Mouse (Mus musculus) neural tube, embryonic 14.5 days (tissue): ENCODE measurements around the gene Acly. TPM values are rescaled to one million over a fixed set of nuclear protein-coding genes. Genes with fewer than 3 reads are reported as not detected.

ENCODE experiments used
- ATAC-seq: fragments of 200-750 bp; cut with Nextera tagmentation; 2 replicates; pipeline ENCODE4 v1.8.0; 2017; ENCODE audit warnings: low read depth, mild to moderate bottlenecking, moderate TSS enrichment, moderate library complexity
- H3K27ac ChIP-seq: fragments of 300-500 bp; sonication (generic); 2 replicates; pipeline ENCODE4 v1.5.1; 2014; ENCODE audit warnings: low read depth, mild to moderate bottlenecking, control low read depth, low read length, moderate library complexity, mixed read lengths
- H3K27me3 ChIP-seq: fragments of 300-500 bp; sonication (generic); 2 replicates; pipeline ENCODE4 v1.6.1; 2014; ENCODE audit warnings: low read length; ENCODE audit not compliant: control insufficient read depth, insufficient read depth
- H3K36me3 ChIP-seq: fragments of 300-500 bp; sonication (generic); 2 replicates; pipeline ENCODE4 v1.6.1; 2014; ENCODE audit warnings: low read length, mixed read lengths; ENCODE audit not compliant: control insufficient read depth, insufficient read depth
- H3K4me1 ChIP-seq: fragments of 300-500 bp; sonication (generic); 2 replicates; pipeline ENCODE4 v1.6.1; 2014; ENCODE audit warnings: low read length; ENCODE audit not compliant: control insufficient read depth, insufficient read depth
- H3K4me2 ChIP-seq: fragments of 300-500 bp; sonication (generic); 2 replicates; pipeline ENCODE4 v1.6.1; 2014; ENCODE audit warnings: mild to moderate bottlenecking, low read depth, low read length, control low read depth
- H3K4me3 ChIP-seq: fragments of 300-500 bp; sonication (generic); 2 replicates; pipeline ENCODE4 v1.5.1; 2014; ENCODE audit warnings: low read depth, low read length, control low read depth, mixed read lengths
- H3K9ac ChIP-seq: fragments of 300-500 bp; sonication (generic); replicated peaks from 2 replicates; pipeline ENCODE4 v1.6.1; 2014; ENCODE audit warnings: low read depth, mild to moderate bottlenecking, control low read depth, low read length, mixed read lengths
- H3K9me3 ChIP-seq: fragments of 300-500 bp; sonication (generic); 2 replicates; pipeline ENCODE4 v1.6.1; 2016; ENCODE audit warnings: low read length; ENCODE audit not compliant: control insufficient read depth
- WGBS: fragments of 180-500 bp; shearing (Covaris S2); extraction: QIAGEN DNeasy Blood & Tissue Kit; methylation state at CpG from one replicate; pipeline ENCODE4 v1.1.7; 2014; 5-methylcytosine and 5-hydroxymethylcytosine counted together
- polyA plus RNA-seq: library from polyadenylated mRNA; unstranded; fragments of >200 nt; fragmentation: Nextera tagmentation; extraction: Ambion mirVana; gene quantifications from 2 replicates; pipeline ENCODE4 v1.2.1, GENCODE M21; 2014

Acly gene
- polyA plus RNA-seq, 1 experiment from 2014 or later = 191 TPM

DNA sequence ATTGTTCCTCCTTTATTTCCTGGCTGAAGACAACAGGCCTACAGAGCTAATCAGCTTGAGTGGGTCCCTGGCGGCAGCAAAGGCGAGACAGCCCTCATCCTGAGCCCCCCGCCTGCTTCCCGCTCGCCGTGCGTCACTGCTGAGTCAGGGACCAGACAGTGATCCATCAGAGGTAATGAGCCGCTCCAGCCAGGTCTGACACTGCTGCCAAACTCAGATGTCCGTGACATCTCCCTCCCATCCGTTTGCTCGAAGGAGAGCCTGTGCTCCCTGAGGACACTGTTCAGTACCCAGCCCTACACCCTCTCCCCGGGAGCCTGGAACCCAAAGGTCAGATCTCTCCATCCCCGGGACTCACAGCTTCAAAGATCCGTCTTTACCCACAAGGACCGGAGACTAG lies 7.0 kb downstream of the Acly start:
- 0 out of 2 replicates have a peak overlapping the region, but pooled peaks have one; percentile 22 for H3K27ac ChIP-seq
- H3K4me3 ChIP-seq = no peak overlapping the region
- ATAC-seq = peak; percentile 59; the same call in 1 of the 2 replicates
- H3K36me3 ChIP-seq = peaks cover 56% of the 10 kb centered on the region
- no peak overlapping the region for H3K4me2 ChIP-seq
- H3K9ac ChIP-seq = no peak overlapping the region
- no peaks in the 10 kb centered on the region for H3K9me3 ChIP-seq
- H3K4me1 ChIP-seq = peaks cover 19% of the 10 kb centered on the region
- H3K27me3 ChIP-seq = no peaks in the 10 kb centered on the region
- WGBS = 63% methylated on average over 15 of the region's 15 CpGs

DNA sequence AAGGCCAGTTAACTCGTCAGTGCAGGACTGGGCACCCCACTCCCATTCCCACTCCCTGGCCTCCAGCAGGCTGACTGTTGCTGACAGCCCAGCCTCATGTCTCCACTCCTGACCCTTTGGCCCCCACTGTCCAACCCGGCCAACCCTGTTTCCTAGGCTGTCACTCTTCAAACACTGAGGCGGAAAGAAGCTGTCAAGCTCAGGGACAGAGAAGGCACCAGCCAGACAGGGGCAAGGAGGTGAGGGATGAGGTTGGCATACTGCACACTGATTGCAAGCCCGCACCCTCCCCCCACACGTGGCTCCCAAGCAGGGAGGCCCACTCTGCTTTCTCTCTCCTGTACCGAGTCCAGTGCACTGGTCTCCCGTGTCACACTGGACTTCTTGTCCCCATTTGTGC lies 8.6 kb downstream of the Acly start:
- ATAC-seq = no peak
- Histone ChIP-seq H3K9me3 (no peaks in the 10 kb centered on the region), H3K4me1 (peaks cover 3% of the 10 kb centered on the region; the same call in 1 of the 2 replicates), H3K27me3 (no peaks in the 10 kb centered on the region), H3K4me3 (no peak overlapping the region), H3K36me3 (peaks cover 72% of the 10 kb centered on the region), H3K27ac (no peak overlapping the region), H3K4me2 (no peak overlapping the region), H3K9ac (no peak overlapping the region)
- WGBS = 80% methylated on average over 7 of the region's 7 CpGs

DNA sequence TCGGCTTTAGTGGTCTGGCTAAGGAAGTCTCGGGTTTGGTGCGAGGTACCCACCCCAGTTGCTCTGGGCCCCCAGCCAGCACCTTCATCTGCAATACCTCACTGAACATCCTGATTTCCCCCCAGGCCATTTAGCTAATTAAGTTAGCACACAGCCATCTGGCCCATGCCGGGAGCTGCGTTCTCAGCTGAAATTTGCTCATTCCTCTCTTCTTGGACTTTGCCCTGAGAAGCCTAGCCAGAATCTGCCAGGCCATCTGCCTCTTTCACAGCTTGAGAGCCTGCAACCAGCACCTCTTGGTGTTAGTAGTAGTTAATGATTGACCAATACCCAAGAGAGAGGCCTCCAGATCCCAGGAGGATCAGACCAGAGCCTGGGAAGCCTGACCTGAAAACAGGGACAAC lies 9.6 kb downstream of the Acly start:
- H3K9ac ChIP-seq = no peak overlapping the region
- H3K4me1 ChIP-seq = no peaks in the 10 kb centered on the region; the same call in 1 of the 2 replicates
- 40% methylated on average over 5 of the region's 5 CpGs for WGBS
- H3K36me3 ChIP-seq = peaks cover 78% of the 10 kb centered on the region
- no peaks in the 10 kb centered on the region for H3K9me3 ChIP-seq
- H3K4me3 ChIP-seq = no peak overlapping the region
- H3K27me3 ChIP-seq = no peaks in the 10 kb centered on the region
- H3K27ac ChIP-seq = no peak overlapping the region
- peak; percentile 52; the same call in 1 of the 2 replicates for ATAC-seq
- H3K4me2 ChIP-seq = no peak overlapping the region

DNA sequence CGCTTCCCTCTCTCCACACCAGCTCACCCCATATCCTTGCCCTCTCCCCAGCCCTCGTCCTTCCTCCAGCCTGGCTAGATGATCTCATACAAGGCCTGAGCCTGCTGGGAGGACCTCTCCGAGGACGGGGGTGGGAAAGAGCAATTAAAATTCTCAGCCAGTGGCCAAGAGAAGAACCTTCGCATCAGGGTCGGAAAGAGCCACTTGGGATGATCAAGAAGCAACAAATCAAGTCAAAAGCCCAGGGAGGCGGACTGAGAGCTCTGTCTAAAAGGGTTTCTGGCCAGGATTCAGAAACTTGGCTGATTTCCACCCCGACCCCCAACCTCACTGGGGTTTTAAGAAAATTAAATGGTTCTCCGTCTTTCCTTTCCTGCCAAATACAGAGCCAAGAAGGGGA lies 11.5 kb downstream of the Acly start:
- Histone ChIP-seq H3K4me1 (no peaks in the 10 kb centered on the region; the same call in 1 of the 2 replicates), H3K4me2 (no peak overlapping the region), H3K36me3 (peaks cover 76% of the 10 kb centered on the region), H3K27ac (no peak overlapping the region), H3K27me3 (no peaks in the 10 kb centered on the region), H3K4me3 (no peak overlapping the region), H3K9me3 (no peaks in the 10 kb centered on the region), H3K9ac (no peak overlapping the region)
- WGBS = 41% methylated on average over 9 of the region's 9 CpGs
- ATAC-seq = peak; percentile 13; the same call in 1 of the 2 replicates

DNA sequence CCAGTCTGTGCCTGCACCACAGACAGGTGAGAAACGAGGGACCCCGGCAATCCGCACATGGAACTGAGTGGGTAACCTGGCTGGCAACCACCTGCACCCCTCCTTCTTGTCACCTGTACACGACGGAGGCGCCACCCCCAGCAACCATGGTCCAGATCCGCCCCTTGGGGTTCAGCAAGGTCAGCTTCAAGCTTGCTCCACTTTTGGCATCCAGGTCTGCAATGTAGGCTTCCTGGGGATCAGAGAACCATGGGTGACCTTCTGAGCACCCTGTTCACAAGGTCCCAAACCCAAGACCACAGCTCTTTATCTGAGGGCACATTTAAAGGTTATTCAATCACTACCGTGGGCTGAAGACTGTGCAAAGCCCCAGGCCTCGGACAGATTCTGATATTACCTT lies 12.0 kb downstream of the Acly start:
- ATAC-seq = no peak
- no peak overlapping the region for H3K9ac ChIP-seq
- H3K9me3 ChIP-seq = no peaks in the 10 kb centered on the region
- no peaks in the 10 kb centered on the region; the same call in 1 of the 2 replicates for H3K4me1 ChIP-seq
- H3K36me3 ChIP-seq = peaks cover 76% of the 10 kb centered on the region
- H3K4me2 ChIP-seq = no peak overlapping the region
- no peak overlapping the region for H3K27ac ChIP-seq
- H3K27me3 ChIP-seq = no peaks in the 10 kb centered on the region
- no peak overlapping the region for H3K4me3 ChIP-seq
- 91% methylated on average over 9 of the region's 9 CpGs for WGBS

DNA sequence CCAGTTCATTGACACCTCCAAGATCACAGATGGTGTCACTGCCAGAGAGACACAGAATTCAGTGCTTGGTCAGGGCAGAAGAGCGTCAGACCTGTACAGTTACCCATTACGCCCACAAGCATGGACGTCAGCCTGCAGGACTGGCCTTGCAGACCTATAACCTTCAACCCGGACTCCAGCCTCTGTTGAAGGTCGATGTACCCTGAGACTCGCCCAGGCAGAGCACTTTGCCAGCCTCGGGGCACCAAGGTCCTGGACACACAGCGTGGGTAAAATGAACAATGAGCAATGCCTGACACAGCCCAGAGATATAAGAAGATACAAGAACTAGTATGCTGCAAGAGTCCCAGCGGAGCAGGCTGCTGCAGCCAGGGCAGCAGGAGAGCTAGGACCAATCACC lies 12.7 kb downstream of the Acly start:
- no peak overlapping the region for H3K4me2 ChIP-seq
- no peak overlapping the region for H3K9ac ChIP-seq
- no peaks in the 10 kb centered on the region for H3K9me3 ChIP-seq
- peaks cover 76% of the 10 kb centered on the region for H3K36me3 ChIP-seq
- no peaks in the 10 kb centered on the region; the same call in 1 of the 2 replicates for H3K4me1 ChIP-seq
- WGBS = 94% methylated on average over 9 of the region's 9 CpGs
- no peak overlapping the region for H3K4me3 ChIP-seq
- H3K27me3 ChIP-seq = no peaks in the 10 kb centered on the region
- ATAC-seq = no peak
- no peak overlapping the region for H3K27ac ChIP-seq

DNA sequence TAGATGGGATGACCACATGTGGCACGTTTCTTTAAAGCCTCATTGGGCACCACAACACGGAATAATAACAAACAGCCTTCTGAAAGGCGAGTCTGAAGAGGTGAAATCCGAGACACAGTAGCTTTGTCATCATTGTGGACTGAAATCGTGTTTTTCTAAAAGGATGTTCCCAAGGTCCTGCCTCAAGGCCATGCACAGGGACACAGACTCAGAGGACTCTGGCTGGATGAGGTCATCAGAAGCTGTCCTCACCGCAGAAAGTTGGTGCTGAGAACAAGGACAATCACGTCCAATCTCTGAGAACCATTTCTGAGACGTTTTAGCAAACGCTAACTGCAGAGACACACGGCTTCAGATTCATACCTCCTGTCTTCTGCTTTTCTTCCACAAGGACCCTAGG lies 14.1 kb downstream of the Acly start:
- peaks cover 73% of the 10 kb centered on the region for H3K36me3 ChIP-seq
- no peak overlapping the region for H3K9ac ChIP-seq
- H3K4me3 ChIP-seq = no peak overlapping the region
- H3K27ac ChIP-seq = no peak overlapping the region
- H3K4me2 ChIP-seq = no peak overlapping the region
- no peaks in the 10 kb centered on the region for H3K27me3 ChIP-seq
- no peaks in the 10 kb centered on the region; the same call in 1 of the 2 replicates for H3K4me1 ChIP-seq
- no peaks in the 10 kb centered on the region for H3K9me3 ChIP-seq
- WGBS = 89% methylated on average over 10 of the region's 10 CpGs
- ATAC-seq = no peak

DNA sequence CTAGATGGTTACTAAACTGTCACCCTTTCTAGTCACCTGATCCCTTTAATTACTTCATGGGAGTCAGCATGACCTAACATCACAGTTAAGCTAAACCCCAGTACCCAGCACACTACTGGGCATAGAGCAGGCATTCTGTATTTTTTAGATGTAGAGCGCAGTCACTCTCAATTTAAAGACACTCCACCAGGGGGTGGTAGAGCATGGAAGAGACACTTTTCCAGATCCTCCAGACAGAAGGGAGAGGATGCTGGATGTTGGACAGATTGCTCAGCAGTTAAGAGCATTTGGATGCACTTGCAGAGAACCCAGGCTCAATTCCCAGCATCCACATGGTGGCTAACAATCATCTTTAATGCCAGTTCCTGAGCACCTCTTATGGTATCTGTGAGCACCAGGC lies 15.4 kb downstream of the Acly start:
- Histone ChIP-seq H3K27ac (no peak overlapping the region), H3K36me3 (peaks cover 70% of the 10 kb centered on the region), H3K9me3 (no peaks in the 10 kb centered on the region), H3K27me3 (no peaks in the 10 kb centered on the region), H3K4me1 (no peaks in the 10 kb centered on the region; the same call in 1 of the 2 replicates), H3K4me2 (no peak overlapping the region), H3K4me3 (no peak overlapping the region), H3K9ac (no peak overlapping the region)
- no peak for ATAC-seq
- 87% methylated on average over 1 of the region's 1 CpGs for WGBS

DNA sequence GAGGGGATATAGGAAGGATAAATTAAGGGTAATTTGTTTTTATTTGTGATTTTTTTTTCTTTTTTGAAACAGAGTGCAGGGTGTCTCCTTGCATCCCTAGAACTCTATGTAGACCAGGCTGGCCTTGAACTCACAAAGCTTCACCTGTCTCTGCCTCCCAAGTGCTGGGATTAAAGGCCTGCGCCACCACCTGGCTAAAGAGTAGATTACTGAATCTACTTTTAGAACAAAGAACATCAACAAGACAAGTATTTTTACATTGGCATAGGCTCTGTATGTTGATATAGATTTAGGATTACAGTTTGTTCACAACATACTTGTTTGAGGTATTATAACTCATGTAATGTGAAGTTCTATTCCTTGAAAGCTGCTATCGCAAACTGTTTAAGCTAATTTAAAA lies 17.2 kb downstream of the Acly start:
- 99% methylated on average over 2 of the region's 2 CpGs for WGBS
- ATAC-seq = no peak
- Histone ChIP-seq H3K4me3 (no peak overlapping the region), H3K36me3 (peaks cover 66% of the 10 kb centered on the region), H3K4me2 (no peak overlapping the region), H3K27me3 (no peaks in the 10 kb centered on the region), H3K4me1 (no peaks in the 10 kb centered on the region), H3K27ac (no peak overlapping the region), H3K9me3 (no peaks in the 10 kb centered on the region), H3K9ac (no peak overlapping the region)
